Mouse (Mus musculus): ENCODE data around the gene Olfr937. TPM values are rescaled to one million over a fixed set of nuclear protein-coding genes. Genes with fewer than 3 reads are reported as not detected.

The Olfr937 gene
- not detected for total RNA-seq (2023)

GRCm38 (mm10) chr9:39064851-39065250 is at the start of gene Olfr937:
Gene Olfr937 (minus strand): TSS chr9:39064951.

GRCm38 (mm10) chr9:39078787-39079186 is 14.0 kb upstream of the Olfr937 start, which contains the start of gene Olfr938:
Gene Olfr938 (minus strand): TSS chr9:39078887.

GRCm38 (mm10) chr9:39023277-39023676 is 41.5 kb downstream of the Olfr937 start, which contains the start of gene Olfr146:
Gene Olfr146 (minus strand): TSS chr9:39023377.

Other genes with a start within 250 kb of the Olfr937 start
- gene Olfr923, start 238.4 kb downstream of the Olfr937 start, total RNA-seq (2023), result not detected
- not detected for gene Olfr924, start 220.5 kb downstream of the Olfr937 start, total RNA-seq (2023)
- not detected for gene Olfr26, start 209.9 kb downstream of the Olfr937 start, total RNA-seq (2023)
- gene Olfr926, start 187.8 kb downstream of the Olfr937 start, total RNA-seq (2023), result not detected
- not detected for gene Olfr930, start 135.1 kb downstream of the Olfr937 start, total RNA-seq (2023)
- not detected for gene Olfr933, start 92.6 kb downstream of the Olfr937 start, total RNA-seq (2023)
- gene Olfr934, start 76.6 kb downstream of the Olfr937 start, total RNA-seq (2023), result not detected
- gene Olfr935, start 65.3 kb downstream of the Olfr937 start, total RNA-seq (2023), result not detected
- not detected for gene Olfr146, start 41.6 kb downstream of the Olfr937 start, total RNA-seq (2023)
- not detected for gene Olfr938, start 13.9 kb upstream of the Olfr937 start, total RNA-seq (2023)
- gene Olfr27, start 63.2 kb upstream of the Olfr937 start, total RNA-seq (2023), result not detected
- not detected for gene Olfr943, start 101.4 kb upstream of the Olfr937 start, total RNA-seq (2023)
- not detected for gene Olfr944, start 137.0 kb upstream of the Olfr937 start, total RNA-seq (2023)
- not detected for gene Olfr1537, start 185.0 kb upstream of the Olfr937 start, total RNA-seq (2023)
- not detected for gene Olfr945, start 211.9 kb upstream of the Olfr937 start, total RNA-seq (2023)